Mouse (Mus musculus): Measurements from ENCODE around the gene Ercc6l2.

- TF ChIP-seq CTCF (conservative IDR thresholded peaks at IDR 0.05; ENCODE audit: insufficient read depth, insufficient read length, low read depth, low read length) (no peak), POLR2A (IDR thresholded peaks at IDR 0.05; ENCODE audit: low read depth, low read length) (no peak)
These were observed 21.4 kb upstream of the Ercc6l2 start for GRCm38 (mm10) chr13:63793345-63794308.

Data from kidney, adult 2 months (tissue).